Mouse (Mus musculus) E14TG2a.4 (cell line): ENCODE measurements at regions not wholly inside any gene's neighbourhood (a gene's known extent, or its start where the extent isn't known, plus 50 kb on each side); places are given as distances from the start of the nearest gene placed in this dataset.

Experiments
- CTCF ChIP-seq: conservative IDR thresholded peaks from 2 replicates; pipeline ENCODE4 v1.5.1; 2014; ENCODE audit warnings: low read length
- POU5F1 ChIP-seq: IDR thresholded peaks from 2 replicates; pipeline ENCODE4 v1.6.1; 2014; ENCODE audit warnings: low read length, borderline replicate concordance

GRCm38 (mm10) chr8:128003385-128003784 lies 355.0 kb upstream of the Nrp1 start:
- TF ChIP-seq CTCF (no peak), POU5F1 (no peak)
